Comparison of ENCODE assay signal across 17 mouse cellular contexts in genomic region chr11:29622030-29622790, GRCm38 (mm10).
DNase-seq lines count a peak whose midpoint lies in the region; ATAC-seq and TF ChIP-seq lines count a peak whose summit lies in the region.
"Had no signal": no experiment of that assay in that cellular context is flagged by ENCODE, and none has a peak within 500 bp of the region (broad histone marks: within the 10 kb centered on the region; RNA-seq: fewer than 3 reads in every experiment).

No protein-coding gene starts in this region.

- no peak overlapping the region for H3K27ac ChIP-seq in midbrain, postnatal 0 days (ENCODE audit: low read depth, low read length)
- no peak overlapping the region for H3K27ac ChIP-seq in midbrain, embryonic 11.5 days (ENCODE audit: low read depth, low read length)
- H3K27ac ChIP-seq: heart, embryonic 15.5 days; hindbrain, embryonic 13.5 days; macrophage had no signal

- no peaks in the 10 kb centered on the region for H3K9me3 ChIP-seq in midbrain, postnatal 0 days (ENCODE audit: low read length)
- no peaks in the 10 kb centered on the region for H3K9me3 ChIP-seq in midbrain, embryonic 11.5 days (ENCODE audit: control insufficient read depth, low read length)
- H3K9me3 ChIP-seq: heart, embryonic 15.5 days; hindbrain, embryonic 13.5 days had no signal

- 73% methylated on average over 5 of the region's 5 CpGs for WGBS in midbrain, postnatal 0 days
- 85% methylated on average over 5 of the region's 5 CpGs for WGBS in midbrain, embryonic 11.5 days

- no peaks in the 10 kb centered on the region for H3K36me3 ChIP-seq in midbrain, postnatal 0 days (ENCODE audit: insufficient read depth, low read length)
- no peaks in the 10 kb centered on the region for H3K36me3 ChIP-seq in midbrain, embryonic 11.5 days (ENCODE audit: control insufficient read depth, insufficient read depth, low read length)
- H3K36me3 ChIP-seq: heart, embryonic 15.5 days; hindbrain, embryonic 13.5 days had no signal

- no peak for ATAC-seq in midbrain, postnatal 0 days (ENCODE audit: low FRiP score)
- no peak for ATAC-seq in midbrain, embryonic 11.5 days (ENCODE audit: low FRiP score)
- no peak for ATAC-seq in monocyte, adult 5-6 weeks (replicated peaks; ENCODE audit: insufficient number of reproducible peaks, low FRiP score, low TSS enrichment, poor library complexity, severe bottlenecking)

- TF ChIP-seq CTCF in midbrain, postnatal 0 days (IDR thresholded peaks at IDR 0.05): no peak

- H3K4me1 ChIP-seq in midbrain, postnatal 0 days (ENCODE audit: insufficient read depth, low read length): no peaks in the 10 kb centered on the region
- no peaks in the 10 kb centered on the region for H3K4me1 ChIP-seq in midbrain, embryonic 11.5 days (ENCODE audit: control insufficient read depth, insufficient read depth, low read length)
- H3K4me1 ChIP-seq: hindbrain, embryonic 13.5 days had no signal

- no peaks in the 10 kb centered on the region for H3K27me3 ChIP-seq in midbrain, postnatal 0 days (ENCODE audit: insufficient read depth, low read length)
- H3K27me3 ChIP-seq in midbrain, embryonic 11.5 days (ENCODE audit: control insufficient read depth, insufficient read depth, low read length): no peaks in the 10 kb centered on the region
- H3K27me3 ChIP-seq: heart, embryonic 15.5 days; hindbrain, embryonic 13.5 days had no signal

- H3K9ac ChIP-seq in midbrain, postnatal 0 days (replicated peaks; ENCODE audit: low read length, poor library complexity, severe bottlenecking): no peak overlapping the region
- H3K9ac ChIP-seq in midbrain, embryonic 11.5 days (ENCODE audit: low read length): no peak overlapping the region
- H3K9ac ChIP-seq: heart, embryonic 15.5 days; hindbrain, embryonic 13.5 days had no signal

- intact Hi-C loops in left cerebral cortex, postnatal 36 days (cut with DNase I): no loop called here

- no peak overlapping the region for H3K4me2 ChIP-seq in midbrain, postnatal 0 days (ENCODE audit: low read depth, low read length, poor library complexity, severe bottlenecking)
- no peak overlapping the region for H3K4me2 ChIP-seq in midbrain, embryonic 11.5 days
- H3K4me2 ChIP-seq: heart, embryonic 15.5 days; hindbrain, embryonic 13.5 days had no signal

- no peak overlapping the region for H3K4me3 ChIP-seq in midbrain, postnatal 0 days (ENCODE audit: low read depth, low read length)
- no peak overlapping the region for H3K4me3 ChIP-seq in midbrain, embryonic 11.5 days (ENCODE audit: low read depth, low read length)
- H3K4me3 ChIP-seq: heart, embryonic 15.5 days; hindbrain, embryonic 13.5 days had no signal

- peak; percentile 26 for DNase-seq in cerebellum, adult 9-11 months
- DNase-seq in cerebellum, postnatal 4 days (ENCODE audit: low spot score in 2 of 2): no peak
- peak; percentile 13 for DNase-seq in midbrain, postnatal 0 days (ENCODE audit: low spot score)
- no peak for DNase-seq in midbrain, embryonic 11.5 days (ENCODE audit: low spot score, missing footprints)
- DNase-seq in frontal cortex, adult 2 months (ENCODE audit: extremely low spot score in 1 of 2, low spot score in 1 of 2): peak; percentile 56 to 61
- DNase-seq in left cerebral cortex, postnatal 36 days (ENCODE audit: low spot score in 2 of 2): peak; percentile 7 to 12
- DNase-seq in adrenal gland, adult (ENCODE audit: inconsistent age in 2 of 2, low spot score in 1 of 2): no peak
- DNase-seq: adrenal gland, adult 8-10 months; B cell, adult 2 months; gastrocnemius, postnatal 36 days; kidney, adult 18-20 months; kidney, postnatal 36 days; midbrain, embryonic 14.5 days had no signal

Comparison
In these comparisons a context has a peak if more than half of its experiments do, and no peak if none do; other contexts are left out.
1. DNase-seq: peak in cerebellum, adult 9-11 months (single experiment), midbrain, postnatal 0 days (single experiment), frontal cortex, adult 2 months (2 of 2) and left cerebral cortex, postnatal 36 days (2 of 2); none in cerebellum, postnatal 4 days (0 of 2), midbrain, embryonic 11.5 days (single experiment) and adrenal gland, adult (0 of 2).